Mouse (Mus musculus) embryonic facial prominence, embryonic 11.5 days (tissue): ENCODE data around the gene Eaf1. TPM values are rescaled to one million over a fixed set of nuclear protein-coding genes. Genes with fewer than 3 reads are reported as not detected.

Experiments used
- ATAC-seq: fragments of 200-750 bp; cut with Nextera tagmentation; replicated peaks from 2 replicates; pipeline ENCODE4 v1.8.0; 2017; ENCODE audit warnings: low read depth; ENCODE audit not compliant: insufficient number of reproducible peaks, low FRiP score, low TSS enrichment
- DNase-seq: peaks from one replicate; pipeline ENCODE4 v3.0.0-alpha.2; 2015; ENCODE audit warnings: low spot score
- H3K27ac ChIP-seq: fragments of 300-500 bp; sonication (generic); replicated peaks from 2 replicates; pipeline ENCODE4 v1.5.1; 2014; ENCODE audit warnings: mild to moderate bottlenecking, low read depth, low read length, control low read depth
- H3K27me3 ChIP-seq: fragments of 300-500 bp; sonication (generic); 2 replicates; pipeline ENCODE4 v1.6.1; 2014; ENCODE audit warnings: mild to moderate bottlenecking, low read length, moderate library complexity, mixed read lengths; ENCODE audit not compliant: control insufficient read depth, insufficient read depth
- H3K36me3 ChIP-seq: fragments of 300-500 bp; sonication (generic); replicated peaks from 2 replicates; pipeline ENCODE4 v1.6.1; 2014; ENCODE audit warnings: low read depth, mild to moderate bottlenecking, low read length, moderate library complexity, mixed read lengths; ENCODE audit not compliant: control insufficient read depth, insufficient read depth
- H3K4me1 ChIP-seq: fragments of 300-500 bp; sonication (generic); 2 replicates; pipeline ENCODE4 v1.6.1; 2014; ENCODE audit warnings: low read length, mixed read lengths; ENCODE audit not compliant: control insufficient read depth, insufficient read depth
- H3K4me2 ChIP-seq: fragments of 300-500 bp; sonication (generic); 2 replicates; pipeline ENCODE4 v1.6.1; 2014; ENCODE audit warnings: low read depth, mild to moderate bottlenecking, control low read depth, low read length, moderate library complexity
- H3K4me3 ChIP-seq: fragments of 300-500 bp; sonication (generic); 2 replicates; pipeline ENCODE4 v1.5.1; 2014; ENCODE audit warnings: low read depth, low read length, control low read depth
- H3K9ac ChIP-seq: fragments of 300-500 bp; sonication (generic); replicated peaks from 2 replicates; pipeline ENCODE4 v1.6.1; 2014; ENCODE audit warnings: mild to moderate bottlenecking, control low read depth, low read length
- H3K9me3 ChIP-seq: fragments of 300-500 bp; sonication (generic); replicated peaks from 2 replicates; pipeline ENCODE4 v1.6.1; 2016; ENCODE audit warnings: mild to moderate bottlenecking, low read length, inconsistent platforms, mixed read lengths; ENCODE audit not compliant: control insufficient read depth
- WGBS: fragments of 180-500 bp; shearing (Covaris S2); extraction: QIAGEN DNeasy Blood & Tissue Kit; methylation state at CpG from one replicate; pipeline ENCODE4 v1.1.7; 2014; 5-methylcytosine and 5-hydroxymethylcytosine counted together
- polyA plus RNA-seq: library from polyadenylated mRNA; unstranded; fragments of >200 nt; fragmentation: Nextera tagmentation; extraction: Ambion mirVana; gene quantifications from 2 replicates; pipeline ENCODE4 v1.2.1, GENCODE M21; 2014

The Eaf1 gene
- polyA plus RNA-seq, 1 experiment from 2014 or later = 26.7 TPM

- Histone ChIP-seq H3K27me3 (no peaks in the 10 kb centered on the region), H3K4me2 (no peak overlapping the region), H3K9ac (no peak overlapping the region), H3K4me3 (no peak overlapping the region), H3K27ac (no peak overlapping the region), H3K9me3 (no peaks in the 10 kb centered on the region), H3K4me1 (no peaks in the 10 kb centered on the region), H3K36me3 (no peaks in the 10 kb centered on the region)
- WGBS = 60% methylated on average over 8 of the region's 8 CpGs
- DNase-seq (peak; percentile 56), ATAC-seq (no peak)
Measured at GRCm38 (mm10) chr14:31464176-31464575, 30.0 kb upstream of the Eaf1 start.

GRCm38 (mm10) chr14:31469711-31470110, 24.5 kb upstream of the Eaf1 start:
- DNase-seq = no peak
- H3K4me3 ChIP-seq = no peak overlapping the region
- no peaks in the 10 kb centered on the region for H3K9me3 ChIP-seq
- H3K4me2 ChIP-seq = no peak overlapping the region
- no peak overlapping the region for H3K27ac ChIP-seq
- 64% methylated on average over 4 of the region's 4 CpGs for WGBS
- H3K27me3 ChIP-seq = no peaks in the 10 kb centered on the region
- H3K36me3 ChIP-seq = no peaks in the 10 kb centered on the region
- ATAC-seq = no peak
- no peaks in the 10 kb centered on the region for H3K4me1 ChIP-seq
- no peak overlapping the region for H3K9ac ChIP-seq

GRCm38 (mm10) chr14:31472451-31473061, 21.6 kb upstream of the Eaf1 start:
- H3K36me3 ChIP-seq = no peaks in the 10 kb centered on the region
- ATAC-seq (no peak), DNase-seq (peak; percentile 80)
- WGBS = 8% methylated on average over 5 of the region's 5 CpGs
- no peaks in the 10 kb centered on the region for H3K27me3 ChIP-seq
- H3K4me1 ChIP-seq = no peaks in the 10 kb centered on the region
- H3K9me3 ChIP-seq = no peaks in the 10 kb centered on the region
- no peak overlapping the region for H3K4me3 ChIP-seq
- no peak overlapping the region for H3K27ac ChIP-seq
- no peak overlapping the region for H3K4me2 ChIP-seq
- no peak overlapping the region for H3K9ac ChIP-seq

- Histone ChIP-seq H3K27ac (no peak overlapping the region), H3K9me3 (no peaks in the 10 kb centered on the region), H3K4me2 (no peak overlapping the region), H3K9ac (no peak overlapping the region), H3K27me3 (no peaks in the 10 kb centered on the region), H3K4me1 (no peaks in the 10 kb centered on the region), H3K4me3 (no peak overlapping the region), H3K36me3 (no peaks in the 10 kb centered on the region)
- no peak for ATAC-seq
- 78% methylated on average over 2 of the region's 2 CpGs for WGBS
- no peak for DNase-seq
Measured at GRCm38 (mm10) chr14:31473297-31473696, 20.9 kb upstream of the Eaf1 start.

GRCm38 (mm10) chr14:31482417-31482816, 11.8 kb upstream of the Eaf1 start:
- Histone ChIP-seq H3K27ac (no peak overlapping the region), H3K27me3 (no peaks in the 10 kb centered on the region), H3K4me1 (no peaks in the 10 kb centered on the region), H3K9ac (no peak overlapping the region), H3K9me3 (no peaks in the 10 kb centered on the region), H3K4me3 (no peak overlapping the region), H3K36me3 (peaks cover 13% of the 10 kb centered on the region), H3K4me2 (no peak overlapping the region)
- no peak for ATAC-seq
- no peak for DNase-seq
- 89% methylated on average over 5 of the region's 5 CpGs for WGBS

GRCm38 (mm10) chr14:31486465-31486864, 7.7 kb upstream of the Eaf1 start:
- Histone ChIP-seq H3K27me3 (no peaks in the 10 kb centered on the region), H3K27ac (no peak overlapping the region), H3K4me1 (no peaks in the 10 kb centered on the region), H3K9me3 (no peaks in the 10 kb centered on the region), H3K4me2 (no peak overlapping the region), H3K4me3 (no peak overlapping the region), H3K36me3 (peaks cover 10% of the 10 kb centered on the region), H3K9ac (no peak overlapping the region)
- ATAC-seq (no peak), DNase-seq (no peak)
- WGBS = 86% methylated on average over 4 of the region's 4 CpGs

- Histone ChIP-seq H3K4me1 (no peaks in the 10 kb centered on the region), H3K4me3 (no peak overlapping the region), H3K9me3 (no peaks in the 10 kb centered on the region), H3K27ac (no peak overlapping the region), H3K36me3 (peaks cover 3% of the 10 kb centered on the region), H3K9ac (no peak overlapping the region), H3K4me2 (no peak overlapping the region), H3K27me3 (no peaks in the 10 kb centered on the region)
- WGBS = 91% methylated on average over 6 of the region's 6 CpGs
- DNase-seq = no peak
- ATAC-seq = no peak
Measured at GRCm38 (mm10) chr14:31488055-31488454, 6.1 kb upstream of the Eaf1 start.

GRCm38 (mm10) chr14:31493901-31494300, 298 bp upstream of the Eaf1 start:
- WGBS = 44% methylated on average over 9 of the region's 9 CpGs
- Histone ChIP-seq H3K27me3 (no peaks in the 10 kb centered on the region), H3K4me2 (peak overlapping the region; percentile 62), H3K4me3 (peak overlapping the region; percentile 93), H3K27ac (no peak overlapping the region), H3K4me1 (peaks cover 4% of the 10 kb centered on the region), H3K9ac (peak overlapping the region; percentile 93), H3K9me3 (no peaks in the 10 kb centered on the region), H3K36me3 (no peaks in the 10 kb centered on the region; the same call in 1 of the 2 replicates)
- DNase-seq = no peak
- no peak for ATAC-seq
